Mouse (Mus musculus) small intestine, adult 2 months (tissue): ENCODE data around the gene Baiap2. TPM values are rescaled to one million over a fixed set of nuclear protein-coding genes. Genes with fewer than 3 reads are reported as not detected.

Experiments
- H3K27ac ChIP-seq: fragments of 200-500 bp; 2 replicates; pipeline ENCODE4 v1.5.1; 2012; ENCODE audit warnings: low read depth, low read length, control low read depth, inconsistent platforms; ENCODE audit not compliant: insufficient read depth
- H3K27me3 ChIP-seq: fragments of 200-500 bp; 2 replicates; pipeline ENCODE4 v1.6.1; 2012; ENCODE audit warnings: mild to moderate bottlenecking, moderate library complexity, low read length, inconsistent platforms; ENCODE audit not compliant: control insufficient read depth, insufficient read depth
- H3K36me3 ChIP-seq: fragments of 200-500 bp; 2 replicates; pipeline ENCODE4 v1.6.1; 2012; ENCODE audit warnings: mild to moderate bottlenecking, low read length, control low read depth, inconsistent platforms; ENCODE audit not compliant: control insufficient read depth, insufficient read depth
- H3K4me1 ChIP-seq: fragments of 200-500 bp; 2 replicates; pipeline ENCODE4 v1.6.1; 2012; ENCODE audit warnings: low read length, inconsistent platforms, mixed read lengths; ENCODE audit not compliant: control insufficient read depth, insufficient read depth, insufficient read length
- H3K4me3 ChIP-seq: fragments of 200-500 bp; 2 replicates; pipeline ENCODE4 v1.5.1; 2012; ENCODE audit warnings: low read depth, mild to moderate bottlenecking, control low read depth, inconsistent platforms, low read length, moderate library complexity
- CTCF ChIP-seq: fragments of 200-500 bp; IDR thresholded peaks from 2 replicates; pipeline ENCODE4 v1.5.1; 2012; ENCODE audit warnings: low read depth, mild to moderate bottlenecking, control low read depth, inconsistent platforms, low read length, moderate library complexity, mixed read lengths; ENCODE audit not compliant: insufficient replicate concordance, insufficient read length; ENCODE audit errors: extremely low read depth
- POLR2A ChIP-seq: fragments of 200-500 bp; IDR thresholded peaks from 2 replicates; pipeline ENCODE4 v1.6.1; 2012; ENCODE audit warnings: low read depth, mild to moderate bottlenecking, control low read depth, inconsistent platforms, low read length, moderate library complexity
- WGBS: fragments of 180-500 bp; shearing (Covaris S2); methylation state at CpG from one replicate; pipeline ENCODE4 v1.1.7; 2018; 5-methylcytosine and 5-hydroxymethylcytosine counted together
- polyA plus RNA-seq: library from polyadenylated mRNA; depleted of rRNA; stranded (reverse); fragments of >200 nt; gene quantifications from 2 replicates; pipeline ENCODE4 v1.2.3, GENCODE M21; 2012

Gene Baiap2
- polyA plus RNA-seq, 1 experiment: 10.7 TPM

DNA sequence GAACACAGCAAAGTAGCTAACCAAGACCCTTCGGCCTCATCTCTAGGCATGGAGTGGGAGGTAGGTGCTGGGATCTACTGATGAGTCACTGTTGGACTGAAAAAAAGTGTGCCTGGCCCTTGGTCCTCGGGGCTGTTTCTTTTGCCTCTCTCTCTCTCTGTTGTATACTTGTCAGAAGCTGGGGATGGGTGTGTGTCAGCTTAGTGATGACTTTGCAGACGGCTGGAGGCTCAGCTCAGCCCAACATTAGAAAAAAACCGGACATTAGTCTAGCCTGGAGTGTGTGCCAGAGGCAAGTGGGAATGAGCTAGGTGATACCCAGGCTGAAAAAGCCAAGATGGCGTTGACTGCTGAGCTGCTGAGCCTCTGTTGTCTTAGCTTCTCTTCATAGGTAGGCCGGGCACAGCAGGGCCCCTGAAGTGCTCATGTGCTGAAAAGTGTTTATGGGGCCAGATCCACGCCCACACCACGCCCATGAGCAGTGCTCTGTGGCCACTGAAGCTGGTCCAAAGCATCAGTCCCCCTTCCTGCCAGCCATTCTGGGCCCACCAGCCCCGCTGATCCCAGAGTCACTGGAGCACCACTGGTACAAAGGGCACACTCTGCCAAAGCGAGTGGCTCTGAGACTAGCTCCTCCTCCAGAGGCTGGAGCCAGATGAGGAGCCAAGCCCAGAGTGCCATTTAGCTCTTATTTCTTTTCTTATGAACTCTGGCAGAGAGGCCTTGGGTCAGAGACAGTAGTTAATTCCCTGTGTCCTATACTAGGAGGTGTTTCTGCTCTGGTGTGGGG is 37.2 kb downstream of the Baiap2 start:
- no peaks in the 10 kb centered on the region for H3K27me3 ChIP-seq
- no peak overlapping the region for H3K4me3 ChIP-seq
- H3K4me1 ChIP-seq: peaks cover 9% of the 10 kb centered on the region
- no peak for TF ChIP-seq CTCF
- TF ChIP-seq POLR2A: no peak
- 0 out of 2 replicates have a peak, but pooled peaks cover 3% of the 10 kb centered on the region for H3K36me3 ChIP-seq
- no peak overlapping the region for H3K27ac ChIP-seq
- 47% methylated on average over 10 of the region's 10 CpGs for WGBS

DNA sequence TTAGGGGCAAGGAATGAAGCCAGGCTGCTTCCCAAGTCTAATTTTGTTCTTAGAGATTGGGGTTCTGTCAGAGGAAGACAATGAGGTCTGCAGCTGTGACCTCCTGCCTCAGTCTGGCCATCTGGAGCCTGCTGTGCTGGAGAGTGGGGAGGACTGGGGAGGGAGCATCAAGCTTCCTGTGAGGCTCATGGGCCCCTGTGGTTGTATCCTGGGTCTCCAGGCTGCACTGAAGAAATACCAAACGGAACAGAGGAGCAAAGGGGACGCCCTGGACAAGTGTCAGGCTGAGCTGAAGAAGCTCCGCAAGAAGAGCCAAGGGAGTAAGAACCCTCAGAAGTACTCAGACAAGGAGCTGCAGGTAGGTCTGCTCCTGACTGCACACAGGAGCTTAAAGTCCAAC is 39.2 kb downstream of the Baiap2 start:
- Histone ChIP-seq H3K36me3 (0 out of 2 replicates have a peak, but pooled peaks cover 3% of the 10 kb centered on the region), H3K4me1 (peaks cover 4% of the 10 kb centered on the region), H3K27ac (no peak overlapping the region), H3K4me3 (no peak overlapping the region), H3K27me3 (no peaks in the 10 kb centered on the region)
- WGBS: 89% methylated on average over 3 of the region's 3 CpGs
- TF ChIP-seq POLR2A (no peak), CTCF (no peak)

DNA sequence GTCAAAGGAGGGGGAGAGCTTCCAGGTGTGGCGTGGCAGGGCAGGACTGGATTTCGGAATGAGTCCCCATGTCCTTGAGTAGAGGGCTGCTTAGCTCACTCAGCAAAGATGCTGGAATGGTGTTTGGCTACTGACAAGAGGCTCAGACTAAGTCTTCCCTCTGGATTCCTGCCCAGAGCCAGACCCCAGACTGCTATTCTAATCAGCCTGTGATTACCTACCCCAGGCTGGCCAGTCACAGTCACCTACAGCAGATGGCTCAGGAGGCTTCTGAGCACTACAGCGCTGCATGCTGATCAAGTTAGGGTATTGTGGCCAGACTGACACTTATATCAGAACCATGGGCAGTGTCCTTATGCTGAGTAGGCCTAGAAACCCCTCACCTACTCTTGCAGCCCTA is 39.7 kb downstream of the Baiap2 start:
- WGBS: 96% methylated on average over 3 of the region's 3 CpGs
- TF ChIP-seq POLR2A: no peak
- no peak for TF ChIP-seq CTCF
- Histone ChIP-seq H3K4me1 (peaks cover 4% of the 10 kb centered on the region), H3K4me3 (no peak overlapping the region), H3K27me3 (no peaks in the 10 kb centered on the region), H3K27ac (no peak overlapping the region), H3K36me3 (0 out of 2 replicates have a peak, but pooled peaks cover 3% of the 10 kb centered on the region)

DNA sequence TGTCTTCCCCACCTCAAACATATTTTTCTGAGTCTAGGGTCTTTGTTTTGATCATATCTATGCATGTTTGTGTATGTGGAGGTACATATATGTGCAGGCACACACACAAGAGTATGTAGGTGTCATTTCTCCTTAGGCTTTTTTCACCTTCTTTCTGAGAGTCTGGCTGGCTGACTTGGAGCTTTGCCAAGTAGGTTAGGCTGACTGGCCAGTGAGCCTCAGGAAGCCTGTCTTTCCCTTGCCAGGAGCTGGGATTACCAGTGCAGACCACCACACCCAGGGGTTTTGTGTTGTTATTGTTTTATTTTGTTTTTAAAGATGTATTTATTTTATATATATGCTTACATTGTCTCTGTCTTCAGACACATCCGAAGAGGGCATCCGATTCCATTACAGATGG is 40.6 kb downstream of the Baiap2 start:
- Histone ChIP-seq H3K27ac (no peak overlapping the region), H3K36me3 (0 out of 2 replicates have a peak, but pooled peaks cover 3% of the 10 kb centered on the region), H3K4me3 (no peak overlapping the region), H3K27me3 (no peaks in the 10 kb centered on the region), H3K4me1 (peaks cover 4% of the 10 kb centered on the region)
- 96% methylated on average over 2 of the region's 2 CpGs for WGBS
- TF ChIP-seq POLR2A: no peak
- TF ChIP-seq CTCF: no peak

DNA sequence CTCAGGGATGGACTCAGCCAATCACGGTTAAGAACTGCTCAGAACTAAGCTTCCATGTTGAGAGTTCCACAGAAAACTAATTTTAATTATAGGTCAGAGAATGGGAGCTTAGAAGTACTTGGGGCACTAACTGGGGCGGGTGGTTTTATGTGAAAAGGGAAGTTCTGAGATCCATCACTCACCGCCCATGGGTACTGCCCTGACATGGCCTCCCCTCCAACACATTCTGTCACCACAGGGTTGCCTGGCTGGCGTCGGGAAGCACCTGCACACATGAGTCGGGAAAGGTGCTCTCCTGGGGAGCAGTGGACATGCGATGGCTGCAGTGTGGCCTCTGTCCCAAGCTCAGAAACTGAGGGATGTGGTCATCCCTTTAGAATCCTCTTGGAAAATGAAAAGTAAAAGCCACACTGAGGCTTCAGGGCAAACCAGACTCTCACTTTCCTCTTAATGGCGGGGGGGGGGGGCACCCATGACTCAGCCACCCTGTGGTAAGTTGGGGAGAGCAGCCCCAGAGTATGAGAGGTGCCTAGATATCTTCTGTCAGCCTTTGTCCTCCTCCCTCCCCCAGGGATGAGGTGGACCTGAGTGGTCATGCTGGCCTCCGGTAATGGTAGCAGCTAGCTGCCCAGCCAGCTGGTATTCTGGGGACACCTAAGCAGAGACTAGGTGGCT is 44.3 kb downstream of the Baiap2 start:
- H3K4me3 ChIP-seq: no peak overlapping the region
- 90% methylated on average over 9 of the region's 9 CpGs for WGBS
- no peaks in the 10 kb centered on the region for H3K27me3 ChIP-seq
- no peak for TF ChIP-seq POLR2A
- no peak for TF ChIP-seq CTCF
- no peak overlapping the region for H3K27ac ChIP-seq
- no peaks in the 10 kb centered on the region for H3K36me3 ChIP-seq
- H3K4me1 ChIP-seq: peaks cover 4% of the 10 kb centered on the region

DNA sequence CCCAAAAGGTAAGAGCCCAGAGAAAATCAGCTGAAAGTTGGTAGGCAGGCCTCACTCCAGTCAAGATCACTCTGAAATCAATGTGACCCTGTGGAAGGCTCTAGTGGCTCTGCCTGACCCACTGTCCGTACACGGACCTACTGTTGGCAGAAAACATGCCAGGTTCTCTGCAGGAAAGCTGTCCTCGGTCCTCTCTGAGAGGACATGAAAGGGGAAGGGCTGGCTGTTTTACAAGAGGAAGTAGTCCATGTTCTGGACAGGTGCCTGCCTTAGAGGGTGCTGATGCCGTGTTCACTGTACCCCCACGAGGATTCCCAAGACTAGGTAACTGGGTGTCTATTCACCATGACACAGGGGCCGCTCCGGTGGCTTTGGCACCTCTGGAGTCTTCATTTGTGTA is 45.3 kb downstream of the Baiap2 start:
- Histone ChIP-seq H3K27ac (no peak overlapping the region), H3K4me3 (no peak overlapping the region), H3K36me3 (no peaks in the 10 kb centered on the region), H3K27me3 (no peaks in the 10 kb centered on the region), H3K4me1 (peaks cover 4% of the 10 kb centered on the region)
- TF ChIP-seq POLR2A: no peak
- TF ChIP-seq CTCF: no peak
- 38% methylated on average over 7 of the region's 7 CpGs for WGBS

DNA sequence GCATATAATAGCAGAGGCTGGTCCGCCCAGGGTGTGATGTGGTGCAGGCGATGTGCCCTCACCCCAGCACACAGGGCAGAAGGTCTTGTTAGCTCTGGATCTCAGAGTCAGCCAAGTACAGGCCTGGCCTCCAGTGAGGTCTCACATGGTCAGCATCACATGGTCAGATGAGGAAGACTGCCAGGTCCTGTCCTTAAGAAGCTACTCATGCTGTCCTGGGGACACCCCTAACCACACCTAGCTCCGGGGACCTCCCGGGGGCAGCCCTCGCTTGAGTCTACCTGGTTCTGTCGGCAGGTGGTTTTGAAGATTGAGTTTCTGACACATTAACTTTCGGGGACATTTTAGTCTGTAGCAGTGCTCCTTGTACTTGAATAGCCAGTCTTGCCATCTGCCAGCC is 45.8 kb downstream of the Baiap2 start:
- 80% methylated on average over 7 of the region's 7 CpGs for WGBS
- Histone ChIP-seq H3K4me3 (no peak overlapping the region), H3K4me1 (peaks cover 4% of the 10 kb centered on the region), H3K27me3 (no peaks in the 10 kb centered on the region), H3K27ac (no peak overlapping the region), H3K36me3 (no peaks in the 10 kb centered on the region)
- no peak for TF ChIP-seq POLR2A
- no peak for TF ChIP-seq CTCF
